Mouse (Mus musculus) embryonic fibroblast, embryonic 13.5 days (primary cell): ENCODE results near the gene Ofd1. TPM values are rescaled to one million over a fixed set of nuclear protein-coding genes. Genes with fewer than 3 reads are reported as not detected.
A peak's percentile ranks its signal among the peaks of the same experiment; 100 is the strongest.

Source experiments
- H3K27ac ChIP-seq: 2 replicates; pipeline ENCODE4 v1.5.1; 2012; ENCODE audit warnings: low read length, control low read depth, inconsistent platforms; ENCODE audit not compliant: insufficient read depth
- H3K4me1 ChIP-seq: 2 replicates; pipeline ENCODE4 v1.6.1; 2011; ENCODE audit warnings: low read length; ENCODE audit not compliant: control insufficient read depth, insufficient read depth
- H3K4me3 ChIP-seq: 2 replicates; pipeline ENCODE4 v1.5.1; 2011; ENCODE audit warnings: mild to moderate bottlenecking, control low read depth, low read length; ENCODE audit not compliant: insufficient read depth
- CTCF ChIP-seq: IDR thresholded peaks from 2 replicates; pipeline ENCODE4 v1.5.1; 2011; ENCODE audit warnings: mild to moderate bottlenecking, control low read depth, low read length, moderate library complexity, borderline replicate concordance; ENCODE audit not compliant: insufficient read depth
- POLR2A ChIP-seq: IDR thresholded peaks from 2 replicates; pipeline ENCODE4 v1.6.1; 2011; ENCODE audit warnings: low read depth, mild to moderate bottlenecking, control low read depth, low read length, moderate library complexity
- polyA plus RNA-seq: library from polyadenylated mRNA; stranded (reverse); fragments of >200 nt; gene quantifications from 2 replicates; pipeline ENCODE4 v1.2.4, GENCODE M21; 2011; ENCODE audit warnings: low read depth; ENCODE audit not compliant: missing spikeins, insufficient read length

The Ofd1 gene
- polyA plus RNA-seq, 1 experiment: 15.0 TPM

DNA sequence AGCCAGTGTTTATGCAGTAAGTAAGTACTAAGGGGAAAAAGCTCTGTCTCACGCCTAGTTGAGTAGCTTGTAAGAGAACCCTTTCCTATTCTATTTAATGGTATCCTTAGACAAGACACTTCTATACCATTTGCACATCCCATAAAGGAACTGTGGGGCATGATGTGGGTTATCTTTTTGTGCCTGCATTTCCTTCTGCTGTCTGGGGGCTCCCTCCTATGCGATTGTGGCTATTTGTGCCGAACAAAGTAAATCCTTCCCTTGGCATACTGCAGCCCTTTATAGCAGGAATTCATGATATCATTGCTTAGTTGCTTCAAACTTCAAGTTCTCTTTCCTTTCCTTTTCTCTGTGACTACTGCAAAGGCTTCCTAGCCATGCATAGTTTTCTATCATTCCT lies 4.0 kb upstream of the Ofd1 start:
- TF ChIP-seq POLR2A (no peak), CTCF (no peak)
- Histone ChIP-seq H3K27ac (no peak overlapping the region), H3K4me3 (no peak overlapping the region), H3K4me1 (no peaks in the 10 kb centered on the region)

- Histone ChIP-seq H3K4me3 (peak within 1 kb of the TSS; percentile 74), H3K27ac (peak within 1 kb of the TSS; percentile 20; the same call in 1 of the 2 replicates), H3K4me1 (no peaks in the 10 kb centered on the region)
- TF ChIP-seq CTCF: no peak
- TF ChIP-seq POLR2A: no peak
These were observed 378 bp downstream of the Ofd1 start, which contains the start of gene Trappc2 for GRCm38 (mm10) chrX:166440036-166440615. TSS of gene Trappc2 (plus strand) at chrX:166440574.

GRCm38 (mm10) chrX:166434812-166435211 lies 5.7 kb downstream of the Ofd1 start:
- no peak overlapping the region for H3K27ac ChIP-seq
- no peak overlapping the region for H3K4me3 ChIP-seq
- no peak for TF ChIP-seq CTCF
- no peak for TF ChIP-seq POLR2A
- H3K4me1 ChIP-seq: no peaks in the 10 kb centered on the region

- TF ChIP-seq POLR2A (no peak), CTCF (no peak)
- no peak overlapping the region for H3K4me3 ChIP-seq
- H3K27ac ChIP-seq: no peak overlapping the region
- H3K4me1 ChIP-seq: no peaks in the 10 kb centered on the region
These were observed 24.3 kb downstream of the Ofd1 start for GRCm38 (mm10) chrX:166416196-166416595.

DNA sequence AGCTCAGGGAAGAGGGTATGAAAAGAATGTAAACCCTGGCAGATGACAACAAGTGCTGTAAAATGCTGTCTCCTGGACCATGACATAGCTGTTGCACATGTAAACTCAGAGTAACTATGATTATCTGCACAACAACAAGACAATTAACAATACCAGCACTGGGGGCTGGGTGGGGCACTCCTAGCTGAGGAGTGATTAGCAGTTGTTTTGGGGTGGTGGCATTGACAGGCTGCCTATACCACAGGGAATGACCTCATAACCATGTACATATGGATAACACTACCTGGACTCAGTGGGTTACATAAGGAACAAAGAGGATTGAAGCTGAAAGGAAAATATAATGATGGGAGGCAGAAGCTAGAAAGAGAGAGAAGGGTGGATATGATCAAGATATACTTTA lies 32.6 kb downstream of the Ofd1 start:
- no peaks in the 10 kb centered on the region; the same call in 1 of the 2 replicates for H3K4me1 ChIP-seq
- no peak overlapping the region for H3K27ac ChIP-seq
- no peak for TF ChIP-seq POLR2A
- no peak for TF ChIP-seq CTCF
- no peak overlapping the region for H3K4me3 ChIP-seq

DNA sequence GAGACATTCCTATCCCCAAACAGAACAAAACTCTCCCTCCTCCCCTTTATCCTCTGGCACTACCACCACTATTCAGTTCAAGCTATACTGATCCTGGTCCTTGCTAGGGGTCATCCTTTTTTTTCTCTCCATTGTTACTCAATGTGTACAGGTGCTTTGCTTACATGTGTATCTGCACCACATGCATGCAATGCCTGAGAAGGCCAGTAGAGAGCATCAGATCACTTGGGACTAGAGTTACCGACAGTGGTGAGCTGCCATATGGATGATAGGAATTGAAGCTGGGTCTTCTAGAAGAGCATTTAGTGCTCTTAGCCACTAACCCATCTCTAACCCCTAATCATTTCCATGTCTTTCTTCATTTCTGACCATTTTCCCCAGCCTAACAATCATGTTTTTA lies 46.8 kb downstream of the Ofd1 start:
- Histone ChIP-seq H3K27ac (no peak overlapping the region), H3K4me1 (no peaks in the 10 kb centered on the region), H3K4me3 (no peak overlapping the region)
- TF ChIP-seq POLR2A: no peak
- no peak for TF ChIP-seq CTCF

- no peak overlapping the region for H3K4me3 ChIP-seq
- H3K27ac ChIP-seq: no peak overlapping the region
- no peaks in the 10 kb centered on the region for H3K4me1 ChIP-seq
- no peak for TF ChIP-seq CTCF
- no peak for TF ChIP-seq POLR2A
These were observed 53.8 kb downstream of the Ofd1 start for GRCm38 (mm10) chrX:166386656-166387055.

- no peak for TF ChIP-seq POLR2A
- TF ChIP-seq CTCF: no peak
- no peak overlapping the region; the same call in 1 of the 2 replicates for H3K27ac ChIP-seq
- H3K4me3 ChIP-seq: no peak overlapping the region
- no peaks in the 10 kb centered on the region for H3K4me1 ChIP-seq
These were observed 55.6 kb downstream of the Ofd1 start for GRCm38 (mm10) chrX:166384935-166385334.

DNA sequence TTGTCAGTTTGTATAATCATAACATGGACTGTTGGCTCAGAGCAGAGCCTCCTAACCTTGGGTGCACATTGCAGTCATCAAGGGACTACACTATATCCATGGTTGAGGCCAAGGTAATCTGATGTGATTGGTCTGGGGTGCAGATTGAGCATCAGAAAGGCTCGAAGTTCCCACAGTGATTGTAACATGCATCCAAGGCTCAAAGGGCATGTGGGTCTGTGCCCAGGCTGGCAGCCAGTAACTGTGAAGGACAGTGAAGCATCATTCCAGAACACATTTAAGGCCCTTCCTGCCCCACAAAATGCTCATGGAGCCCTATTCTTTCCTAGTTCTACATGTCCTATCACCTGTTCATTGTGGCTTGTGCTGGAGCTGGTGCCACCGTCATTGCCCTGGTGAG lies 56.9 kb downstream of the Ofd1 start:
- Histone ChIP-seq H3K4me3 (no peak overlapping the region), H3K4me1 (no peaks in the 10 kb centered on the region), H3K27ac (no peak overlapping the region)
- TF ChIP-seq POLR2A: no peak
- TF ChIP-seq CTCF: no peak

DNA sequence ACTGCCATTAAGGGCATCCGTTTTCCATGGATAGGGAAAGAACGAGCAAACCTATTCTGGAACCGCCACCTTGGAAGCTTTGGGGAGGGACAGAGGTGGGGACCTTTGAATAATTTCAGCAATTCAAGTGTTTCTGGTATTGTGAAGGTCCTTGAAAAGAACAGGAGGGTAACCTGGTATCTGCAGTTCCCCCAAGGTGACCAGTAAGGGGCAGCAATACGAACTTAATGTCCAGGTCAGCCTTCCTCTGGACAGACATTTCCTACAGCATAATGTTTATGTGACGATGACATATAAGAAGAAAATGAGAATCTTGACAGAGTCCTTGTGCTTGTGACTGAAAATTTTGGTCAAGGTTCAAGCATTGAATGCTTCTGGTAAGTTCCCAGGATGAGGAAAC lies 61.9 kb downstream of the Ofd1 start:
- TF ChIP-seq POLR2A: no peak
- no peak for TF ChIP-seq CTCF
- no peaks in the 10 kb centered on the region for H3K4me1 ChIP-seq
- no peak overlapping the region for H3K4me3 ChIP-seq
- H3K27ac ChIP-seq: no peak overlapping the region
